Mouse (Mus musculus) kidney, adult 2 months (tissue): Measurements from ENCODE around the gene Zfp626.

ENCODE experiments used
- CTCF ChIP-seq: fragments of 200-500 bp; conservative IDR thresholded peaks from 2 replicates; pipeline ENCODE4 v1.5.1; 2011; ENCODE audit warnings: low read depth, mild to moderate bottlenecking, control low read depth, low read length, moderate library complexity, mixed read lengths; ENCODE audit not compliant: insufficient read depth, insufficient read length
- POLR2A ChIP-seq: fragments of 200-500 bp; IDR thresholded peaks from one replicate; pipeline ENCODE4 v1.6.1; 2011; ENCODE audit warnings: low read depth, low read length, control low read depth

DNA sequence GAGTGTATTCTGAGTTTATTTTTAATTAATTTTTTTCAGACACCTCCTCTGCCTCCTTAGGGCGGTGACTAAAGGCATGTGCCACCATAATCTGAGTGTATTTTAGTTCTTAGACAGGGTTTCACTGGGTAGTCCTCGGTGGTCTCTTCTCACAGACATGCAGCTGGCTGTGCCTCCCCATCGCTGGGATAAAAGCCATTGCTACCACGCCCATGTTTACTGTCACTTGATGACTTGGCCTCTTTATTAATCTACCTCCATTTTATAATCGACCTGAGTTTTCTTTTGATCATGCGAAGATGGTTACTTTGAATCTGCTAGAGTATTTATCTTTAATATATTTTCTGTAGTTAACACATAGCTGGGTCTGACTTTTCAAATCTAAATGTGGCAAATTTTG is 30.9 kb downstream of the Zfp626 start:
- TF ChIP-seq CTCF (no peak), POLR2A (no peak)
